Mouse (Mus musculus): ENCODE measurements at regions not wholly inside any gene's neighbourhood (a gene's known extent, or its start where the extent isn't known, plus 50 kb on each side); places are given as distances from the start of the nearest gene placed in this dataset.

- no peak for ATAC-seq (replicated peaks)
- Histone ChIP-seq H3K27ac (replicated peaks) (no peak overlapping the region), H3K4me1 (no peaks in the 10 kb centered on the region), H3K9me3 (no peaks in the 10 kb centered on the region), H3K4me3 (no peak overlapping the region), H3K4me2 (replicated peaks) (no peak overlapping the region), H3K9ac (replicated peaks) (no peak overlapping the region), H3K27me3 (no peaks in the 10 kb centered on the region), H3K36me3 (no peaks in the 10 kb centered on the region)
- 79% methylated on average over 7 of the region's 7 CpGs for WGBS
Observed at GRCm38 (mm10) chr10:66752237-66752810, 343.6 kb upstream of the Jmjd1c start.

DNA sequence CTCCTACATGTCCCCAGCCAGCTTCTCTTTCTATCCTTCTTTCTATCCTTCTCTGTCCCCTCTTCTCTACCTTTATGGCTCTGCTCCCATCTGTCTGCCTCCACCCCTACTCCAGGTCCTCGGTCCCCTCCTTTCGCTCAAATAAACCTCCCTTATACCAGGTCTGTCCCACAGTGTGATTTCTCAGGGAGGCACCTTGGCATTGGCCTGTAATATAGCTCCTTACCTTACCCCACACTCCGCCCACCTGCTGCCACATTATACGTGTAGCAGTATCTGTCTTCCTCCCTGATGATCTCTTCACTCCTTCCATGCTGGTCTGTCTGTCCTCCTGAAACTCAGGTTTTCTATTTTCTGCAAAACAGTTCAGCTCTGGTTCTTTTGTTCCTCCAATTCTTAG lies 339.1 kb upstream of the Jmjd1c start:
- no peaks in the 10 kb centered on the region for H3K9me3 ChIP-seq
- no peak overlapping the region for H3K4me2 ChIP-seq (replicated peaks)
- no peaks in the 10 kb centered on the region for H3K27me3 ChIP-seq
- H3K9ac ChIP-seq (replicated peaks): no peak overlapping the region
- WGBS: 81% methylated on average over 4 of the region's 4 CpGs
- no peaks in the 10 kb centered on the region for H3K36me3 ChIP-seq
- H3K27ac ChIP-seq (replicated peaks): no peak overlapping the region
- no peaks in the 10 kb centered on the region for H3K4me1 ChIP-seq
- no peak for ATAC-seq (replicated peaks)
- no peak overlapping the region for H3K4me3 ChIP-seq

DNA sequence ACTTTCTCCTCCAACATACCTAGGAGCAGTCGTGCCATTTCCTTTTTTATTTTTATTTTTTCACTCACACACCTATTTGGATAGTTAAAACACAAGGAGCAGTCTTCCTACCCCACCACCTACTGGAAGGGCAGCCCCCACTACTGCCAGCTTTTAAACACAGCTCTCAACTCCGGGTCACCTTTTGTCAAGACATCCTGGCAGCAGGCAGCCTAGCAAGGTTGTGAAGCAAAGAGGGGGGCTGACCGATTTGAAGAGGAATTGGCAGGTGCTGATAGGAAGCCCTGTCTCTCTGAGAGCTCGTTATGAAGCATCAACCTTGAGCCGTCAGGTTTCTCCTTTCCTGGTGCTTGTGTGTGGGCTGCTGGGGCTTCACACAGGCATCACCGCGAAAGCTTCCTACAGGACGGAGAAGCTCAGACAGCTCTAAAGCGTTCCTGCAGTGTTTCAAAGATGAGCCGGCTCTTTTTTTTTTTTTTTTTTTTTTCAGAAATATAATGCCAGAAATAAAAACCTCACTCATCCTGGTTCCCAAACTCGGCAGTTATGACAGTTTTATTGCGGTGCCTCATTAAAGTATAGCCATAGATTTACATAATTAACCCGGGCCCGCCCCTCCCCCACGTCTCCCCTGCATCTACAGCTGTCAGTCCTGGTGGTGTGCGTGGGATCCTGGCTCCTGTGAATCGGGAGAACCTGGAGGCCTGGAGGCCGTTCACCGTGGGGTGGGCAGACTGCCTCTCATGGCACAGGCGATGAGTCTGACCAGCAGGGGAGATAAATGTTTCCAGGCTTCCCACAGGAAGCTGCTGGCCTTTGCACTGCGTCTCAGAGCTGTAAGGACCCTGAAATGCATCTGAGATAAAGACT lies 325.5 kb upstream of the Jmjd1c start:
- Histone ChIP-seq H3K27ac (replicated peaks) (no peak overlapping the region), H3K36me3 (no peaks in the 10 kb centered on the region), H3K27me3 (no peaks in the 10 kb centered on the region), H3K9me3 (peaks cover 7% of the 10 kb centered on the region; the same call in 1 of the 2 replicates), H3K4me1 (peaks cover 4% of the 10 kb centered on the region), H3K4me3 (no peak overlapping the region), H3K4me2 (replicated peaks) (peak overlapping the region; percentile 28), H3K9ac (replicated peaks) (no peak overlapping the region)
- peak; percentile 38; the same call in 1 of the 2 replicates for ATAC-seq (replicated peaks)
- WGBS: 29% methylated on average over 21 of the region's 21 CpGs

DNA sequence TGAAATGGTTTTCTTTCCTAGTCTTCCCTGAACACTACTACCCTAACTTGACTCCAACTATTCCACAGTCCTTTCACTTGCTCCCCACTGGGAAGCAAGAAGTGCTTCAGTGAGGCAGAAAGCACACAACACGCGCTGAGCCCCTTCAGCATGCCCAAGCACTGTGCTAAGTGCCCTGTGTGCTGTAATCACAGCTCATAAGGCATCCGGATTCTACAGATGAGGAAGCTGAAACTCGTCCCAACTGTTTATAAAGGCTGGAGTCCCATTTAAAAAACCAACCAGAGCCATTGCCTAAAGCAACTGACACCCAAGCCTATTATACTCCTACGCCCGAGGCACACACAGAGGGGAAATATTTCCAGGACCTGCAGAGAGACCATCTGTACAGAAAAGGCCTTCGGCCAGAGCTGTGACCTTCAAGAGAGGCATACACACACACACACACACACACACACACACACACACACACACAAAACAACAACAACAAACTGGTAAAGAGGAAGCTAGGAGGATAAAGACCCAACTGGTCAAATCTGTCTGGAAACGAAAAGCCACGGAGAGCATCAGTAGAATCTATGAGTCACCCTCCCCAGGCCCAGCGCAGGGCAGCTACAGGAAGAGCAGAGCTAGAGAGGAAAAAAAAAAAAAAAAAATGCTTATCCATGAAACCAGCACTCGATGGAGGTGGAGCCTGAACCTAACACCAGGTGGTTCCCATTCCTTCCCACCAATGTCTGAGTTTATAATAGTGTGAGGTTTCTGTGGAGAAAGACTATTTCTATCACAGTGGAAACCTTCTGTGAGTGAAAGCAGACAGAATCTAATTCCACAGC lies 315.4 kb upstream of the Jmjd1c start:
- Histone ChIP-seq H3K4me3 (no peak overlapping the region), H3K36me3 (no peaks in the 10 kb centered on the region), H3K4me1 (no peaks in the 10 kb centered on the region), H3K9me3 (no peaks in the 10 kb centered on the region), H3K4me2 (replicated peaks) (no peak overlapping the region), H3K9ac (replicated peaks) (no peak overlapping the region), H3K27ac (replicated peaks) (no peak overlapping the region), H3K27me3 (no peaks in the 10 kb centered on the region)
- no peak for ATAC-seq (replicated peaks)
- 83% methylated on average over 11 of the region's 11 CpGs for WGBS

- Histone ChIP-seq H3K9ac (replicated peaks) (no peak overlapping the region), H3K27me3 (no peaks in the 10 kb centered on the region), H3K27ac (replicated peaks) (no peak overlapping the region), H3K4me2 (replicated peaks) (no peak overlapping the region), H3K36me3 (no peaks in the 10 kb centered on the region), H3K4me3 (no peak overlapping the region), H3K4me1 (no peaks in the 10 kb centered on the region), H3K9me3 (no peaks in the 10 kb centered on the region)
- no peak for ATAC-seq (replicated peaks)
- 83% methylated on average over 1 of the region's 1 CpGs for WGBS
Observed at GRCm38 (mm10) chr10:66781171-66781510, 314.8 kb upstream of the Jmjd1c start.

DNA sequence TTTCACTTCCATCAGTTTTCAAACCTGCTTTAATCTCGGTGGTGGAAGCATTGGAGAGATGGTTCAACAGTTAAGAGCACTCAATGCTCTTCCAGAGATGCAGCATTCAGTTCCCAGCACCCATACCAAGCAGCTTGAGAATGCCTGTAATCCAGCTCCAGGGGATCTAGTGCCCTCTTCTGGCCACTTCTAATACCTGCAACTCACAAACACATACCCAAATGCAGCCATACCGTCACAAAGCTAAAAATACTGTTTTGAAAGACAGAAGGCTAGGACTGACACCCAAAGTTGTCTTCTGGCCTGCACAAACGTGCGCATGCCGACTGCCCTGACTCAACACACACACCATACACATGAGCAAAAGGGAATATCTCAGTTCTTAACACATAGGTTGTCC lies 313.9 kb upstream of the Jmjd1c start:
- Histone ChIP-seq H3K4me1 (no peaks in the 10 kb centered on the region), H3K9ac (replicated peaks) (no peak overlapping the region), H3K4me2 (replicated peaks) (no peak overlapping the region), H3K4me3 (no peak overlapping the region), H3K27ac (replicated peaks) (no peak overlapping the region), H3K36me3 (no peaks in the 10 kb centered on the region), H3K9me3 (no peaks in the 10 kb centered on the region), H3K27me3 (no peaks in the 10 kb centered on the region)
- 95% methylated on average over 5 of the region's 5 CpGs for WGBS
- no peak for ATAC-seq (replicated peaks)

- Histone ChIP-seq H3K27ac (replicated peaks) (no peak overlapping the region), H3K9ac (replicated peaks) (no peak overlapping the region), H3K4me3 (no peak overlapping the region), H3K4me1 (no peaks in the 10 kb centered on the region), H3K9me3 (no peaks in the 10 kb centered on the region), H3K4me2 (replicated peaks) (no peak overlapping the region), H3K36me3 (no peaks in the 10 kb centered on the region), H3K27me3 (no peaks in the 10 kb centered on the region)
- ATAC-seq (replicated peaks): no peak
- WGBS: 87% methylated on average over 7 of the region's 7 CpGs
Observed at GRCm38 (mm10) chr10:66787812-66788211, 308.1 kb upstream of the Jmjd1c start.

DNA sequence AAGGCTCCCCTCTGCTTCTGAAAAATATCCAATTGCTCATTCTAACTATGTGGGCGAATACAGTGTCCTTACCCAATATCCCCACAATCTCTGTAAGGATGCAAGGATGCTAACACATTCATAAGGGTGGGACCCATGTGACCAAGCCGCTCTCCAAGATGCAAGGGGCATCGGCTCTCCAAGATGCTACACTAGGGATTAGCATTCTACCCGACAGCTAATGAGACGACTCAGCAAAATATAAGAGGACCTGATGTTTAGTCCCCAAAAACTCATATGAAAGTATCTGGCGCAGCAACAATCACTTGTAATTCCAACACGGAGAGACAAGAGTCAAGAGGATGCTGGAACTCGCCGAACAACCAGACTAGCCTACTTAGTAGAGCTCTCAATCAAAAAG lies 299.6 kb upstream of the Jmjd1c start:
- Histone ChIP-seq H3K4me3 (no peak overlapping the region), H3K9ac (replicated peaks) (no peak overlapping the region), H3K36me3 (no peaks in the 10 kb centered on the region), H3K4me2 (replicated peaks) (no peak overlapping the region), H3K9me3 (no peaks in the 10 kb centered on the region), H3K27ac (replicated peaks) (no peak overlapping the region), H3K4me1 (no peaks in the 10 kb centered on the region), H3K27me3 (no peaks in the 10 kb centered on the region)
- no peak for ATAC-seq (replicated peaks)
- 91% methylated on average over 9 of the region's 9 CpGs for WGBS

- ATAC-seq (replicated peaks): no peak
- Histone ChIP-seq H3K9ac (replicated peaks) (no peak overlapping the region), H3K27me3 (no peaks in the 10 kb centered on the region), H3K9me3 (no peaks in the 10 kb centered on the region), H3K4me1 (no peaks in the 10 kb centered on the region), H3K27ac (replicated peaks) (no peak overlapping the region), H3K4me2 (replicated peaks) (no peak overlapping the region), H3K36me3 (no peaks in the 10 kb centered on the region), H3K4me3 (no peak overlapping the region)
- WGBS: 88% methylated on average over 1 of the region's 1 CpGs
Observed at GRCm38 (mm10) chr10:66802691-66803090, 293.2 kb upstream of the Jmjd1c start.

DNA sequence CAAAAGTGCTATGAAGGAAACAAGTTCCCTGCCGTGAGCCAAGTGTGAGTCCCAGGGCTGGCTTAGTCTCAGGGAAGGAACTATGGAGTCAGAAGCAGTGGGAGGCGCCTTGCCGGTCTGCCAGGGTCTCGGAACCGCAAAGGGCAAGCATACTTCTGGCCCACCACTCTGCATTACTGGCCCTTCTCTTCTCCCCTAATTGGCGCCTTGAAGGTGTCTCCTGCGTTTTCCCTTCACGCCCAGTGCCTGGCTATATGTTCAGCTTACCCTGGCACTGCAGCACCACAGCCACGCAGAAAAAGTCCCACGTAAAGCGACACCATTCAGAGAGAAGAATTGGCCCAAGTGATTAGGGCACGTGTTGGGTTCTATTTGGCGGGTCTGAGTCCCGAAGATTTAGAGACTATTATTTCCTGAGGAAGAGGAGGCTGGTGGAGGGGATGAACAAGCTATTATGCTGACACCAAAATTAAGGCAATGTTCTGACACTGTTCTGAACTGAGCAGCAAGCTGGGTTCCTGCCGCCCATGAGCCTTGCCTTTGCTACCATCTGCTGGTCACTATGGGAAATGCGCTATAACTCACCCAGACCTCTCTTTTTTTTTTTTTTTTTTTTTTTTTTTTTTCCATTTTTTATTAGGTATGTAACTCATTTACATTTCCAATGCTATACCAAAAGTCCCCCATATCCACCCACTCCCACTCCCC lies 288.5 kb upstream of the Jmjd1c start:
- Histone ChIP-seq H3K4me1 (no peaks in the 10 kb centered on the region), H3K4me2 (replicated peaks) (no peak overlapping the region), H3K27ac (replicated peaks) (no peak overlapping the region), H3K36me3 (no peaks in the 10 kb centered on the region), H3K27me3 (no peaks in the 10 kb centered on the region), H3K9ac (replicated peaks) (no peak overlapping the region), H3K4me3 (peak overlapping the region; percentile 3; the same call in 1 of the 2 replicates), H3K9me3 (no peaks in the 10 kb centered on the region)
- WGBS: 46% methylated on average over 16 of the region's 16 CpGs
- ATAC-seq (replicated peaks): peak; percentile 82

DNA sequence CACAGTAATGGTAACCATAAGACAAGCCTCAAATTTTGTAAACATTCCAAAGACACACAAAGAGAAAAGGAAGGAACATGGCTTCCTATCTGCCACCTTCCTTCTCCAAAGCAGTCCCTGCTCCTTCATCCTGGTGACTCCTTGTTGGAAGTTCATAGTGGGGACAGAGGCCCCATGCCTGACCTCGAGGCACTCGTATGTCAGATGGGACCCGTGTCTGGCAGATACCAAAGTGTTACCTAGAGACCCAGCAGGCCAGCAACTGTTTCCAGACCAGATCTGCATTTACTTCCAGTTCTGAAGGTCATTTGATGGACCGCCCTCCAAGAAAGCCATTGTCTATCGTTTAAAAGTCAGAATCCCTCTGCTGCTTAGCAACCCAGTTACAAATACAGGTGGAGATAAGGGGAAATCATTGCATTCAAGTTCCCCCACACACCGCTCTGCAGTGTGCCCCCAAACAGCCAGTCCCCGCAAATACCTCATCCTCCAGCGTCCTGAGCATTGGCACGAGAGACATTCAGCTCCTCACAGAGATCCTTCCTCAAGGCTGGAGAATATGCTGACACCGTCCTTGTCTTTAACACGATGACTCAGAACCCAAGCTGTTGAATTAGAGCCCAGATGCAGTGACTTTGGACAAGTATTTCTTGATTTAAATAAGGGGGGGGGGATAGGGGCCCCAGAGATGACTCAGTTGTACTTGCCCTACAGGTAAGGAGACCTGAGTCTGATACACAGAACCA lies 283.2 kb upstream of the Jmjd1c start:
- H3K9ac ChIP-seq (replicated peaks): no peak overlapping the region
- no peaks in the 10 kb centered on the region for H3K27me3 ChIP-seq
- H3K4me1 ChIP-seq: peaks cover 5% of the 10 kb centered on the region
- H3K36me3 ChIP-seq: no peaks in the 10 kb centered on the region
- H3K4me2 ChIP-seq (replicated peaks): no peak overlapping the region
- H3K27ac ChIP-seq (replicated peaks): no peak overlapping the region
- no peak overlapping the region for H3K4me3 ChIP-seq
- 87% methylated on average over 11 of the region's 11 CpGs for WGBS
- H3K9me3 ChIP-seq: no peaks in the 10 kb centered on the region
- ATAC-seq (replicated peaks): no peak
